Mouse (Mus musculus) ES-Bruce4 (cell line): ENCODE measurements around the gene Adamts9.

Experiments
- CTCF ChIP-seq: IDR thresholded peaks from one replicate; pipeline ENCODE4 v1.8.1; 2011; ENCODE audit warnings: low read depth, low read length
- POLR2A ChIP-seq: IDR thresholded peaks from one replicate; pipeline ENCODE4 v1.8.1; 2011; ENCODE audit warnings: low read length; ENCODE audit not compliant: insufficient read depth

DNA sequence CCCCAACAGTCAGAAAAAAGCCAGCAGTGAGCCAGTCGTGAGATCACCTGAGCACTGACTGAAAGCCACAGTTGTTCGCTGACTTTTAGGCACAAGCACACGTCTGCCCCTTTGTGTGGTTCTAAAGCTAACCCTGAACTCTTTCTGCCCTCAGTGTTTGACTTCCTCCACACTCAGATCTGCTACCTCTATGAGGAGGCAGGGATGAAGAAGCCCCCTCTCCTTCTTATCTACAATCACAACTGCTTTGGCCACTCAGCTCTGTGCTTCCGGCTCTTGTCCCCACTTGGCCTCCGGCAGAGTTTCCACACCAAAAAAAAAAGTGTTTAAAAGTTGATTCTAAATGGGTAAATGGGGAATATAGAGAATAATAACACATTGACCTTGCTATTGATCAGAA is 67.2 kb downstream of the Adamts9 start:
- TF ChIP-seq CTCF, result no peak
- no peak for TF ChIP-seq POLR2A
